Mouse (Mus musculus): ENCODE measurements at regions not wholly inside any gene's neighbourhood (a gene's known extent, or its start where the extent isn't known, plus 50 kb on each side); places are given as distances from the start of the nearest gene placed in this dataset.

DNA sequence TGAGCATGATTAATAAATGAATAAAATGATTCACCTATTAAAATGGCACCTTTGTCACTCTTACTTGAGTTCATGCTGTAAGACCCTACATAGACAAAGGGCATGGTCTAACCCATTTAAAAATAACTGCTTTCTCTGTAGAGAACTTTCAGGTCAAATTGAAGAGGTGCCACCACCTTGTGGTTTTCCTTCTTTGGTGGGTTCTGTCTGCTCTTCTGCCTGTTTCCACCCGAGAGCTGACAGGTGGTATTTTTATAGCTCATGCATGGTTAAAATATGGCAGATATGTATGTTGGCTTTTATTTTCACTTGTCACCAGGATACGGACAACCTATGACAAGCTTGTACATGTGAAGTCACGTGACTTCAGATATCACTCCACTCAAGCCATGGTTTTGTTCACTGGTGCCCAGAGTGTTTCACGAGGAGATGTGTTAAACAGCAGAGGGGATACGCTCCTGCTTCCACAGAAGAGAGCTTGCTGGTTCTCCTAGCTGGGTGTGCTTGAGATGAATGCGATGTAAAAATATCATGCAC lies 794.3 kb upstream of the Car8 start:
- DNase-seq (ENCODE audit: low spot score): no peak

DNA sequence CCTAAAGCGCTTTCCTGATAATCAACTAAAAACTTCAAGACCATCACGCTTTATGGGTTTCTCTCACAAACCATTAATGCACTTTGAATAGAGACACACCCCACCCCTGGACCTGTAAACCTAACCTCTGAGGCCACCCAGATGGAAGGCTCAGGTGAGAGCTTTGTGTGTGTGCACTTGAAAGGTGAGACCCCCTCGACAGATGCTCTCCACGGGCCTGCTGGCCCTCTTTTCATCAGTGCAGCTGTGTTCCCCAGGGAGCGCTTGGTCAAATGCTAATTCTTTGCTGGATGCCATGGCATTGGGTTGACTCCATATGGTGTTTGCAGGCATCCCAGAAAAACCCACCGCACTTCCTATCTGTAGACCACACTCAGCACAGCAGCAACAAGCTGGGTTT lies 792.8 kb upstream of the Car8 start:
- no peak for DNase-seq (ENCODE audit: low spot score)

DNA sequence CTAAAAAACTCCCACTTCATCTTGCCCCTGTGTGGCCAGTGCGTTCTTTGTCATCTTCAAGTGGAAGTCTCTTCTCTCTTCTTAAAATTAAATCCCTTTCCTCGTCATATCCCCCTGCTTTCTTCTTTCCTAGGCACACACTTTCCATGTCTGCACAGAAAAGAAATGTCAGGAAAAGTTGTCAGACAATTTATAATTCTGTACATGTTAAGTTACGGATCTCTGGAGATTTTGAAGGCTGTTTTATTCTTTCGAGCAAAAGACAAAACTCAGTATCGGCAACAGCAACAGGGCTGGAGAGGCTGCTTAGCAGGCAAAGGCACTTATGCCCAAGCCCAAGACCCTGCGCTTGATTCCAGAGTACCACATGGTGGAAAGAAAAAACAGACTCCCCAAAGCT lies 790.1 kb upstream of the Car8 start:
- DNase-seq (ENCODE audit: low spot score): no peak

DNA sequence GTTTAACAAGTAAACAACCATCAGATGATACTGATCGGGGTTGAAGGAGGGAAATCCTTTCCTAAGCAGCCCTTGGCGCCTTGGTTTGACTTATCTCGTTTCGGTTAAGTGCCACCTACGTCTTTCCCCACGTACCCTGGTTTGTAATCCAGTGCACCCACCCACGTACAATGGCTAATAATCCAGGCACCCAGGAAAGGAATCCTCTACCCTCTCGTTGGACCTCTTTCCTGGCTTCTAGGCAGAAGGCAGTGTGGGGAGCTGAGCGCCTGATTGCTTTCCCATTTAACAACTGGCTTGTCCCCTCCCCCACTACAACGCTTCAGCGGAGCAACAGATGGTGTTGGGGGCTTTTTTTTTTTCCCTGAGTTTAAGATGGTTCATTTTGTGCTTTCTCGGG lies 789.6 kb upstream of the Car8 start:
- no peak for DNase-seq (ENCODE audit: low spot score)

DNA sequence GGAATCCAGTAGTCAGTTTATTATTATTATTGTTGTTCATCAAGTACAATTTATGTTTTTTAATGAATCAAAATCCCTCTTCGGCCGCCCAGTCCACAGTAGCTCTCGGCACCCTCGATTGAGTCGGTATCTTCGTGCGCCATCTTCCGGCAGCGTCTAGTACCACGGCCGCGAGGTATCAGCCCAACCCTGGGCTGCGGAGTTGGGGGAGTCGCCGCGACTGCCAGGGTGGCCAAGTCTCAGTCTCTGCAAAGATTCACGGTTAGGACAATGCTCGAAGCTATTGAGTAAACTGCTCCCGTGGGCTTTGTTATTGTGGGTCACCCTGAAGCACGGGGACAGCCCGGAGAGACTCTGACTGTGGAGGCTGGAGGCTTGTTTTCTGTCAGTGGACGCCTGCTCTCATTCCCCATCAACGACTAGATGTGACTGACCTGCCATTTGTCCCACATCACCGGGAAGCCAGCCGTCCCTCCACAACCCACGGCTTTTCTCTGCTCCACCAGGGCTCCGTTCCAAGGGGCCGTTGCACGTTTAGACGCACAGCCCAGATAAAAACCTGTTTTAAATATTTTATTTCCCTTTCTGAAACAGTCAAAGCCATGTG lies 789.1 kb upstream of the Car8 start:
- peak; percentile 86 for DNase-seq (ENCODE audit: low spot score)

DNA sequence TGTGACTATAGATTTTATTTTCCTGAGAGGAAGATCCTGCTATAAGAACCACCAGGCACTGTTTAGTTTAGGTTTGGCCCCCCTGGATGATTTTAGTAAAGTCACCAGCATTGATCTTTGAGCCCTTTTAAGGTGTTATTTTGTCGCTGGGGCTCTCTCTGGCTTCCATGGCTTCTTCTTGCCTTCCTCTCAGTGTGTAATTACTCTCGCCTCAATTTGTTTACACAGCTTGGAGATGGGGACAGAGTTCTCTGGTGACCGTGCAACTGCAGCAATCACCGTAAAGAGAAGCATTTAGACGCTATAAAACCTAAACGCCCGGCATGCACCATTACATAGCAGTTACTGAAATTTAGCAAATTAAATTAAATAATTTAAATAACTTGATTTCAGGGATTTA lies 788.5 kb upstream of the Car8 start:
- DNase-seq (ENCODE audit: low spot score): no peak

DNA sequence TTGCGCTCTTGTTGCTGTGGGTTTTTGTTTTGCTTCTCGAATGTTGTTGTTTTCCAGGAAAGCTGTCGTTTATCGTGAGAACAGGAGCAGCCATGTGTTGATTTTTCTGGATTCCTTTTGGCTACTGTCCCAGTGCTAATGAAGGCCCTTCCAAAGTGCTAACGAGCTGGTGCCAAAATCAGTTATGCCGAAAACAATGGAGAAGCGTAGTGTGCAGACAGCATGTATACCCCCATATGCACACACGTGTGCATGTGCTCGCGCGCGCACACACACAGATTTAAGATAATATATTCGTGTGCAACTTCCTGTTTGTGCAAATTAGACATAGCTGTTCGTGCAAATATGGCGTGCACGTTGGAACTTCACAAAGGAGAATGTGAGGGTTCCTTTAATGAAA lies 788.0 kb upstream of the Car8 start:
- DNase-seq (ENCODE audit: low spot score): no peak

DNA sequence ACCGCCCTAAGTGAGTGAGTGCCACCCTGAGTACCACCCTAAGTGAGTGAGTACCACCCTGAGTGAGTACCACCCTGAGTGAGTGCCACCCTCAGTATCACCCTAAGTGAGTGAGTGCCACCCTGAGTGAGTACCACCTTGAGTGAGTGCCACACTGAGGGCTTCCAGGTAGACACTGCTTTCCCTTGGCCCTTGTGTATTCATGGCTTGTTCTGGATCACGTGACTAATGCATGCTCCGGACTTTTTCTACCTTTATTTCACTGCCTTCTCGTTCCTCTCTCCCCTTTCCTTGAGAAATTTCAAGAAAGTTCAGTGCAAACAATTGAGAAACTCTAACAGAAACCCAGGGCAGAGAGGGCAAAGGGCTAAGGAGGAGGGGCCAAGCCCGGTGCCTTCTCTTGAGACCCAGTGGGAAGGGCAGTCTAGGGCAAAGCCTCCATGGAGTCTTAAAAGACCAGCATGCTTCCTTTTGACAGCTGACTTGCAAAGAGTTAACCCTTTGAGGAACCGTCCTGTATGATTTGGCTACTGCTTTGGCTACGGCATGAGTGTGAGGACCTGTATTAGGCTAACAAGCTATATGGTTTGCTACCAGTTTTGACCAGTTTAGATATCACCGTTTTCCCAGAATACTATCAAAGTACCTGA lies 787.1 kb upstream of the Car8 start:
- DNase-seq (ENCODE audit: low spot score): no peak

DNA sequence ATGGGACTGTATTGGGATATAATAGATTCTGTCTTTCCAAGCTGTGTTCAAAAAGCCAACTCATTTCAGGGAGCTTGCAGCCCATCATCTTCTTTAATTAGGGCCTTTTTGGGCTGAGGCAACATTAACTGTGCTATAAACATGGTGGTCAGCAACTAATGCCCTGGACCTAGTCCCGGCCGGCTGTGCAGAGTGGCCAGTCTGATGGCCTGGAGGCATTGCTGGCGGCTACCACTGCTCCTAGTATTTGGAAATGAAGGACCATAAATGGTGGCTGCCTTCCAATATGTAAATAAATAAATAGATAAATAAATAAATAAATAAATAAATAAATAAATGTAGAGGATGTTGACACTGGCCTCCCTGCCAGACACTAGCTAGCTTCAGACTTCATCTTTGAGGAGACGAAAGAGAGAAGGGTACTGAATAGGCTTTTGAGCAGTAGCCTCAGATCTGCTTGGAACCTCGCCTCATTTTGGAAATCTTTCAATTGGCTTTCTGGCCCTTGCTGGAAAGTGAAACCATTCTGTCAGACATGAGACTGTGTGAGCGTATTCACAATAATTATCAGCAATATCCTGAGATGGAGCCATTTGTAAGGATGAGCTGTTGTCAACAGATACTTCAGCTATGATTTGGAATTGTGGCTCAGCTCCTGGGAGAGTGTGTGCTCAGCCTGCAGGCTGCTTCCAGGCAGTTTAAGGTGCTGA lies 785.5 kb upstream of the Car8 start:
- DNase-seq (ENCODE audit: low spot score): peak; percentile 37

DNA sequence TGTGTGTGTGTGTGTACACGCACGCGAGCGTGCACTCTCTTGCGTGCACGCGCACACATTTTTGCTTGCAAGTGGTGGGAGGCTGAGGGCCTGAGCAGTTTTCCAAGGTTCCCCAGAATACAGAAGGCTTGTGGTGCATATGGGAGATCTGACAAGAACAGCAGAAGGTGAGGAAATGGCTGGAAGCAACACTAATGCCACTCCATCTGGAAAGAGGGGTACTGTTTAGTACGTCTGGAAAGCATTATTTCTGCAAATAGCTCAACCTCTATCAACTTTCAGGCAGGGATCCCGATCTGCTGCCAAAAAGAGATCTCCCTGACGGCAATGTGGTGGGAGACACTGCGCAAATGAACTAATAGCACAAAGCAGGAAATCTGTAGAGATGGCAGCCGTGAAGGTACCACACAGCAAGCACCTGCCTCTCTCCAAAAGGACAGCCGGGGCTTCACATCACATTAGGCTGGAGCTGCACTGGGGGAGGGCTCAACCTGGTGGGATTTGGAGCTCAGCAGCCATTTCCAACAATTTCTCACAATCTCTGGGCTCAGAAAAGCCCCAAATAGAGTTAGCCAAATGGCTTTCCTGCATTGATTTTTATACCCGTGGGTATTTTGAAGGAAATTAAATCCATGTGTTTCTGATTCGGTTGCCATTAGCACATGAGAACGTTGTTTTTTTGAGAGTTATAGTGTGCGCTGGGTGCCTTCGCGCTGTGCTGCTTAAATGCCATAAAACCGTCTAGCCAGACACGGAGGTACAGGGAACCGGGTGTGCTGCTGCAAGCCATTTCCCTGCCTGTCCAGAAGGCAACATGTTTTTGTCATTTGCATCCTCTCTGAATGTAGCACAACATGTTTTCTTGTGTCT lies 780.6 kb upstream of the Car8 start:
- no peak for DNase-seq (ENCODE audit: low spot score)

DNA sequence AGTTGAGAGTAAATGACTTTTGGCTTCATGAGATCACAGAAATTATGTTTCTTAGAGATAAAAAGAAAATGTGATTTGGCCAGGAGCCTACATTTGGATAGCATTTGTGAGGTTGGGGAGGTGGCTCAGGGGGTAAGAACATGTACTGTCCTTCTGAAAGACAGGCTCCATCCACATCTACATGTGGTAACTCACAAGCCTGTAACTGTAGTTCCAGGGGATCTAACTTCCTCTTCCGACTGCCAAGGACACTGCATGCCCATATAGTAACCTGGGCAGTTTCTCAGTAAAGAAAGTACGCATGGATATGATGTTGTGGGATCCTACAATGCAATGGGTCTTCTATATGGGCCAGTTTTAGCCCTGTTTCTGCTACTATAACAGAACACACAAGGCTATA lies 779.4 kb upstream of the Car8 start:
- no peak for DNase-seq (ENCODE audit: low spot score)

DNA sequence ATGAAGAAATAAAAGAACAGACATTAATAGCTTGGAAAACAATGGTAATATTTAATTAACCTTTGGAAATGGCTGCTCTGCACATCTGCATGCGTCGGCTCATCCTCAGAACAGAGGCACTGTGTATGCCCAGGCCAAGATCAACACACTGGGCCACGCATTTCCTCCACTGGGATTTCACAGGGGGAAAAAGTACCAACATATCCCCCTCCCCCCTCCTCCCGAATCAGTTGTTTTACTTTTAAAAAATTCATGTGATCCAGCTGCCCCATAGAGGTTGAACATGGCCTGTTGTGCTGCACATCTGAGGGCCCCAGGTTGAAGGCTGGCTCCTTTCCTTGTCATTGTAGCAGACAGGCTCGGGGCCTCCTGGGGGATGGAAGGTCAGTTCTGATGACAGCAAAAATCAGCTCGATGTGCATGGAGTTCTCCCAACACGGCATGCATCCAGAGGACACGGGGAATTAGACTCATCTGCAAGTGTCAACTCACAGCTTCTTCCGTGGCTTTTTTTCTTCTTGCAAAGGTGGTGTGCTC lies 777.7 kb upstream of the Car8 start:
- DNase-seq (ENCODE audit: low spot score): no peak

DNA sequence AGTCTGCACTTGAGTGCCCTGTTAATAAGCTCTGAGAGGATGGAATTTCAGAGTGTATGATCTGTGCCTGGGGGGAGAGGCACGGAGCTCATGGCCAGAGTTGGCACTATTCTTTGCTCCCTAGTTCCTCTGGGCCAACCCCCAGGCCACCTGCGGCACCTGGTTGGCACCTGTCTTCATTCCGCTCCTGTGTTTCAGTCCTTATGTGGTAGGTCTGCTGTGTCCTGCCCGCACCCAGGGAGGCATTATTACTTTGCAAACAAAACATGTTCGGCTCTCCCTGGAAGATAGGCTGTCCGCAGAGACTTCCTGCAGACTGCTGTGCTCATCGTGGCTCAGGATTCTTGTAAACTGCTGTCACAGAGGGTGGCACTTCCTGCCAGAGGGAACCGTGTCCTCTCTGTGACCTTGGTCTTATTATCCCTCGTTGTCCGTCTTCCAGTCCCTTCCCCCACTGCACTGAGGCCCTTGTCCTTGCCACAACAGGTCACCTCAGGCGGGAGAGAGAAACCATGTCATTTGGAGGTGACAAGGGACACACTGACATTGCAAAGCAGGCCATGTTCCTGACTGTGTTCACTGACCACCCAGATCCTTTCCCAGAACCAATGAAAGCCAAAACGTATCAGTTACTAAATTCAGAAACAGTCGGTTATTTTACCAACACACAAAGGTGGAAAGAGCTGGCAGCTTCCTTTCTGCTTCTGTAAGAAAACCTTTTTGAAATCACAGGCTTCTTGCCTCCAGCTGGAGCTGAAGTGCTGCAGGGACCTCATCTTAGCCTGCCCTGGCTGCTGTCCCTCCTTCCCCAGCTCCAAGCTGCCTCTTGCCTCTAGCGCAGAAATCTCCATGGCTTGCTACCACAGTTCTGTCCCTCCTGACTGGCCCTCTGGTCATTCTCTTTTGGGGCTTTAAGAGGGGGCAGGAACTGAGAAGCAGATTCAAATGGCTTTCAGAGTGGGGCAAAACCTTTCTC lies 777.0 kb upstream of the Car8 start:
- DNase-seq (ENCODE audit: low spot score): peak; percentile 41

DNA sequence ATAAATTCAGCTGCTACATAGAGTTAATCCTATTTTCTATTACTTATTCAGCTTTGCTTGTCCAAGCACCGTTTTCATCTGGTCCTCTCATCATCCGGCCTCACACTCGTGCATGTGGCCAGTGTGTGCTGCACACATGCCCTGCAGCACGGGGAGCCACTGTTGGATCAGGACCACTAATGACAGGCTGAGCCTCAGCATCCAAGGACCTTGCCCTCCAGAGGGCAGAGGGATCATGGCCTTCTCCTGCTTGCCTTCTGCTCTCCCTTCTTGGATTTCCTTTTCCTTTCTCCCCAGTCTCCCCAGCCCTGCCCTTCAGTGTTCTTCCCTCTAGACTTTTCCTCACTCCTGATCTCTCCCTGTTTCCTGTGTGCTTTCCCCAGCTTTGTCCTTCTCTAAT lies 776.1 kb upstream of the Car8 start:
- DNase-seq (ENCODE audit: low spot score): no peak

DNA sequence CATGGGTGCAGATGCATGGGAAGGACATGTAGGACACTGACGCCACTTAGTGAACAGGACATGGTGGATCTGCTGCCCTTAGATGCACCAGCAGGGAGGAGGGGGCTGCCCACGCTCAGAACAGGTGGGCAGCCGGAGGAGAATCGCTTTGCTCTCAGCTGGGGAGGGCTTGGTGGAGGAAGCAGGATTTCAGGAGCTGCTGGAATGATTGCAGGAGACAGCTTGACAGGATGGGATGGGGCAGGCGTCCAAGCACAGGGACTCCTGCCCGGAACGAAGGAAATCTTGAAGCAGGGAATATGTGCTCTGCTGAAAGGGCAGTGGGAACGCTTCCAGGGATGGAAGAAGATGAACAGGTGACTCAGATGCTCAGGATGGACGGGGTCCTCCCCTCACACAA lies 773.9 kb upstream of the Car8 start:
- no peak for DNase-seq (ENCODE audit: low spot score)

DNA sequence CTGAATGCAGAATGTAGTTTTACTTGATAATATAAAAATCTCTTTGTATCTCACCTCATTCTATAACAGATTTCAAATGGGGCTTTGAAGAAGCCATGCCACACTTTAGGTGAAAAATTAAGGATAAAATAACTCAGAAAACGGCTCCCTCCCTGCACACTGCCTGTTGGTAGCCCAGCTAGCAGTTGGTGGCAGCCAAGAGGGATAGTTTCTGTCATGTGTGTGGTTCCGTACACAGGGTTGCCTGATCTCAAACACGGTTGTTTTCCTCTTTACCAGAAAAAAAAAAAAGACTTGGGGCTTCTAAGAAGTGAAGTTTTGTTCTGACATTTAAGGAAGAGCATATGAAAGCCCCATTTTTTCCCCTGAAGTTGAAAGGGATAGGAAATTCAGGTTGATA lies 773.1 kb upstream of the Car8 start:
- DNase-seq (ENCODE audit: low spot score): no peak

DNA sequence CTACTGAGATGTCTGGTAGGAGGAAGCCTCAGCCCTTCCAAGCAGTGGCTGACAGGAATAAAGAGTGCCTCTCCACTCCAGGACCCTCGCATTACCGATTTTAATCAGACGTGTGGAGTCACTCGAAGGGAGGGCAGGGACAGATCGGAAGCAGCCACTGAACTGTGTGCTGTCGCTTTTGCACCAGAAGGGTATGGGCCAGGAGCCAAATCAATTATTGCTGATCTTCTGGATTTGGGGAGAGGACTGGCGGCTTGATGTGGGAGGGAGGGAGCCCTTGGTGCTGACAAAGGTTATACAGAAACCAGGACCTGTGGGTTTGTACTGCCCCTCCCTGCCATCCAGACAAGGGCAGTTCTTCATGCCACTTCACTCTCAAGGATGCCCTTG lies 772.3 kb upstream of the Car8 start:
- no peak for DNase-seq (ENCODE audit: low spot score)

DNA sequence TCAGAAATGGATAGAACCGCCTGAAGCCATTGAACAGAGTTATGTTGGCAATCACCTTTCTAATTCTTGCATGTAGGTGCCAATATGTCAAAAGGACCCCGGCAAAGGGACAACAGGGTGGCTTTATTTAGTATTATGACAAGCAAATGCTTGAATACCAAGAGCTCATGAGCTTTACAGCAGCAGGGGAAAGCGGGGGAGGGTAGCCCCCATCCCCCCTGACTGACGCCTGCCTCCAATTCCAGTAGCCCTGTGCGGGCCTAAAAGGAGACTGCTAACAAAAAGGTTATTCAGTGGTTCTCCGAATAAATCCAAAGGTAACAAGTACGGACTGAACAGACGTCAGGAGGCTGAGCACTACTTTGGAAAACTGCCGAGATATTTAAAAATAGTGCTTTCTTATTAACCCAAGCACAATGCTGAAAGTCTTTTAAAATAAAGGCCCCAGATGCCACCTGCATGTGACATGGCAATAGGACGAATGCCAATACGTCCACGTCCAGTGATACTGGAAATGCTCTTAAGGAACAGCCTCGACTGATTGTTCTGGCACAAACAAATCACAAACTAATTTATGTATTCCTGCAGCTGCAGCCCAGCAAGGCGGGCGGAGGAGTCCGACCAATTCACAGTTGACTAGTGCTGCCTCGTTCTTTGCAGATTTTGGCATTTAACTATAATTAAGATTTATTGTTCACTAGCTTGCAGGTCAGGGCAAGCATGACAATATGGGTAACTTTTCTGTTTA lies 771.7 kb upstream of the Car8 start:
- no peak for DNase-seq (ENCODE audit: low spot score)

DNA sequence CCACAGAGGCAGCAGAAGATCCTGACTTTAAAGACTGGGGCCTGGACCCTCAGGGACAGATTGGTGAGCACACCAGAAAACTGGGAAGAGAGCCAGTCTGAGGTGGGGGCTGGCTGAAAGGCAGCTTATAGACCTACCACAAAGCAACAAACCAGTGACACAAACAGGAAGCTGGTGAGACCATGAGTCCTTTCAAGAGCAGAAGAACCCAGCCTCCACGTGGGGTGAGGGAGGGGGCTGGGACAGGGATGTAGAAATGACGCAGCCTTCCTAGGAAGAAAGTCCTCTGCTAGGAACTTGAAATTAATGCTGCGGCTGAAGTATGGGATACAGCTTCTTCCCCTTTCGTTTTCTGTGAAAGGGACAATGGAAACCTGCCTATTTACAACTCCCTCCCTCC lies 770.8 kb upstream of the Car8 start:
- peak; percentile 25 for DNase-seq (ENCODE audit: low spot score)

DNA sequence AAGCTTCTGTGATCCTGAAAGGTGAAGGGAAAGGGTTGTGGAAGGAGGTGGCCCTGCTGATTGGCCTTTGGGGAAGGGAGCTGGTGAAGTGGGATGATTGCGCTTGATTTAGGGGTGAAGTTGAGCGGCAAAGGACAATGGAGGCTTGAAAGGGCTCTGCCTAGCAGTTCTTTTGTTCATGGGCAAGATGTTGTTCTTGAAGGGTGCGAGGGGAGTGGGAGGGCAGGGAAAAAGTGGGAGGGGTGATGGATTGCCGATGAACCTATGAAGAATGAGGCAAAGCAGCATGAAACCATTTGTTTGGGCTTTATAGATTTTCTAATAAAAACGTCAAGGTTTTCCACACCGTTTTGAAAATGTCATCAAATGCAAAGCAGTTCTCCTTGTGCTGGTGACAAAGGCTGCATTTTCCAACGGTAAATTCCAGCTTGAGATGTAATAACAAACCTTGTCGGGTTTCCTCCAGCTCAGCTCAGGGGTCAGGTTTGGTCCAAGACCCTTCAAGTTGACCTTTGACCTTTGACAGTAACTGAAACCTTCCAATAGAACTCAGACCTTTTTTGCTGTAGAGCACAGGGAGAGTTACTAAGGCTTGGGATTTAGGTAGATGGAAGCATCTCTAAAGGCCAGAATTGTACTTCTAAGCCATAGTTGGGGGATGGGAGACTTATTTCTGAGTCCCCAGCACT lies 767.2 kb upstream of the Car8 start:
- no peak for DNase-seq (ENCODE audit: low spot score)

Measured in lung, postnatal 25 days (tissue).